Mouse (Mus musculus) heart, postnatal 25 days (tissue): ENCODE data around the gene Sh3gl3. TPM values are rescaled to one million over a fixed set of nuclear protein-coding genes. Genes with fewer than 3 reads are reported as not detected.

Source experiments
- DNase-seq: peaks from one replicate; pipeline ENCODE4 v3.0.0; 2022; ENCODE audit warnings: low spot score
- intact Hi-C: fragments of 180-260 bp; cut with DNase I; formaldehyde crosslinking; loops from one replicate; pipeline ENCODE4 v1.15.1; 2025
- total RNA-seq, 2 experiments: library from RNA; stranded (reverse); gene quantifications; 2 replicates each; pipeline ENCODE4 v1.2.3; 2021

Sh3gl3 gene
- total RNA-seq, 2 experiments from 2014 or later, result 0.61 to 0.96 TPM

DNA sequence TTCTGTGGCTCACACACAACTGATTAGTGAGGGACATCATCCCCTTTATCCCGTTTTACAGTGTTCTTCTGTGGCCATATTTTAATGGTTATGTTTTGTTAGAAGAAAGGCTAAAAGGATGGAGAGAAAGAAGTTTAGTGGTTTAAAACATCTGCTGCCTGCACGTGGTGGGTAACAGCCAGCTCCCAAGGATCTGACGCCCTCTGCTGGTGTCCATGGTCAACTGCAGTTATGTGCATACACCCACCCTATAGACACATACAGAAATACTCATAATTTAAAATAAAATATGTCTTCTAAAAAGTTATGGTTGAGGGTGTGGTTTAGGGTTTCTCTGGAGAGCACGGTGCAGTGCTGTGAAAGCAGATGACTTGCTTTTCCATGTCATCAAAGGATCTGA lies 164.9 kb downstream of the Sh3gl3 start:
- intact Hi-C loops, result loop anchor here (5.0 to 10.0 kb wide), 3 partner anchors 39 to 164 kb away; no protein-coding TSS in a partner anchor
- no peak for DNase-seq

DNA sequence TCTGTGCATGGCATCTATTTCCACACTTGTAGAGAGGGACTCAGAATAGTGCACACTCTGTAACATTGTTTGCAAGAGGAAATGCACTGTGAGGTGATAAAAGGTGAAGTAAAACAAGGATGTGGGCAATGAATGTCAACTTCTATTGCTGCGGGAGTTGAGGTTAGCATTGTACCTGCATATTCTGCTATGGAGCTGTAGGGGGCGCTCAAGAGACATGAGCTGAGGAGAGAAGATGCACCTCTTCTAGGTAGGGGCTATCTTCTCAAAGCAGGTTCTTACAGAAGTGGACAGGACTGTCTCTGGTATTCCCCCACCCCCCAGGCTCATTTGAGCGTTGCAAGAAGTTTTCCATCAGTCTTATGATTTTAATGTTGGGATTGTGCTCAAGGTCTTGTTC lies 165.6 kb downstream of the Sh3gl3 start:
- no peak for DNase-seq
- intact Hi-C loops, result loop anchor here (5.0 to 10.0 kb wide), 3 partner anchors 38 to 163 kb away; no protein-coding TSS in a partner anchor

DNA sequence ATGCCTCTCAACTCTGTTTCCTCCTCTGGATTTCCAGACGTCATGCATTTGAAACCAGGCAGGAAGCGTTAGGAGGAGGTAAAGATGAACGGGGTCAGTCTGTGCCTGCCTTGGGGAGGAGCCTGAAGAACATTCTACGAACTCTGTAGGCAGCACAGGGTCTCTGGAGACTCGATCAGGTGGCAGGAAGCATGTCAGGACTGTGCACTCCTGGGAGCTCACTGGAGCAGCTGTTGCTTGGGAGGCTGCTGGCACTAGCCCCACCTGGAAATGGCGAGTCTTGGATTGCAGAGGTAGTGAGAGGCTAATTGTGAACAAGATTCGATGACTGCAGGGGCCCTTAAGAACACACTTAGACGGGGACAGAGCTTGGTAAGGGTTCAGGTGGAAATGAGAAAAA lies 167.8 kb downstream of the Sh3gl3 start:
- intact Hi-C loops, result no loop called here
- no peak for DNase-seq

DNA sequence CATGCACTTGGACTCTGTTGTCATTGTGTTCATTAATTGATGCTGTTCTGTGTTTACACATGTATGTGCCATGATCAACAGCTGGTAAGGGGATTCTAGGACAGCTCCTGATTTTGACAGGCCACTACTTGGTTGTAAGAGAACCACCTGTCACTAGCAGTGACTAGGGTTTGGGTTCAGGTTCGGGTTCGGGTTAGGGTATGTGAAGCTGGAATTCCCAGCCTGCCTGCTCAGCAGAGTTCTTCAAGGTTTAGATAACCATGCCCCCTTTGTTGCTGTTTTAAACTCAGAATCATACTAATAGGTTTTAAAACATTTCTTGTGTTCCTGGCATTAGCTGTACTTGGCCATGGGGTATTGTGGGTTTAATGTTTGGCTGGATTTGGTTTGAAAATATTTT lies 173.1 kb downstream of the Sh3gl3 start:
- intact Hi-C loops, result no loop called here
- DNase-seq, result no peak

DNA sequence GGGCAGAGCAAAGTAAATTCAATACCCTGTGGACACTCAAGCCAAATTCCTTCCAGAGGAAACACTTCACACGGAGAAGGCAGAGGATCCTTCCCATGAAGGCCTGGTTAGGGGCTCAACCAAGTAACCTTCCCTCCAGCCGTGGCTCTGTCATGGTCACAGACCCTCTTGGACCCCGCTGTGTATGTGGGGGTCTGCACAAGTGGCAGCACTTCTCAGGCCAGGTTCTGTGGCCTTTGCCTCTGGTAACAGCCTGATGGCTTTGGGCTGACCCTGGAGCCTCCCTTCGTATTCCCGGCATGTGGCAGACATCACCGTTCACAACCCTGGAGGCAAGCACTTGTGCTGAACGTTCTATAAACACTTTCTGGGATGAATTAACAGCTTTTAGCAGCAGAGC lies 176.2 kb downstream of the Sh3gl3 start:
- intact Hi-C loops, result no loop called here
- no peak for DNase-seq

DNA sequence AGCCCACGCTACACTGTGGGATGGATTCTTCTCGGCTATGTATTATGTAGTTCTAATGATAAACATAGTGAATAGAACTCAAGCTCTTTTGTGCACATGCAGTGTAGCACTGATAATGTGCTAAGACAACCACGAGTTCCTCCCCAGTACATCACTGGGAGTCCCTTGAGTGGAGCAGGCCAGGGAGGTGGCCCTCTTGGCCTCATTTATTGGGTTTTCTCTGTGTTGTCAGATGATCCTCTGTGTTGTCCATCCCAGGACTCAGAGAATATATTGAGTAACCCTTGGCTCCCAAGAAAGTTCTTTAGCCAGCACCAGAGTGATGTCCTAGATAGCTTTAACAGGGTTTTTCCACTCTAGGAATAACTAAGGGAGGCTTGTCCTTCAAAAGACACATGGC lies 176.8 kb downstream of the Sh3gl3 start:
- intact Hi-C loops, result no loop called here

More for the DNA sequence above, 176.8 kb downstream of the Sh3gl3 start:
- peak; percentile 23 for DNase-seq

Other genes starting within 250 kb of the Sh3gl3 start
- gene Hdgfl3, start 239.4 kb upstream of the Sh3gl3 start, total RNA-seq, result 1 to 10 TPM; 6.6 to 7.2 TPM
- gene Bnc1, start 181.5 kb upstream of the Sh3gl3 start, total RNA-seq, result 1 to 10 TPM; 1.7 to 2.3 TPM
- gene Adamtsl3, start 161.9 kb downstream of the Sh3gl3 start, total RNA-seq, result 1 to 10 TPM; 7.7 TPM